Mouse (Mus musculus) gastrocnemius, postnatal 14 days (tissue): Measurements from ENCODE around the gene Hist1h4b. TPM values are rescaled to one million over a fixed set of nuclear protein-coding genes. Genes with fewer than 3 reads are reported as not detected.
A peak's percentile ranks its signal among the peaks of the same experiment; 100 is the strongest.
"Not testable (repeated sequence)": the region's sequence is repeated elsewhere in the genome, so short reads cannot be mapped to it uniquely, and the experiment has no call there.

Experiments used
- DNase-seq: peaks from one replicate; pipeline ENCODE4 v3.0.0; 2021; ENCODE audit warnings: mixed read lengths
- intact Hi-C: fragments of 180-260 bp; cut with DNase I; formaldehyde crosslinking; loops from one replicate; pipeline ENCODE4 v1.15.1; 2025; ENCODE audit warnings: low total_unique reads
- microRNA-seq, 2 experiments: library from miRNA; unstranded; fragments of <30 nt; microRNA quantifications; one replicate each; pipeline ENCODE4 v1.2.0; 2021
- total RNA-seq, 2 experiments: library from RNA; stranded (reverse); gene quantifications; 2 replicates each; pipeline ENCODE4 v1.2.3; 2021

Gene Hist1h4b
- total RNA-seq, 2 experiments from 2014 or later: 56.8 to 62.2 TPM

DNA sequence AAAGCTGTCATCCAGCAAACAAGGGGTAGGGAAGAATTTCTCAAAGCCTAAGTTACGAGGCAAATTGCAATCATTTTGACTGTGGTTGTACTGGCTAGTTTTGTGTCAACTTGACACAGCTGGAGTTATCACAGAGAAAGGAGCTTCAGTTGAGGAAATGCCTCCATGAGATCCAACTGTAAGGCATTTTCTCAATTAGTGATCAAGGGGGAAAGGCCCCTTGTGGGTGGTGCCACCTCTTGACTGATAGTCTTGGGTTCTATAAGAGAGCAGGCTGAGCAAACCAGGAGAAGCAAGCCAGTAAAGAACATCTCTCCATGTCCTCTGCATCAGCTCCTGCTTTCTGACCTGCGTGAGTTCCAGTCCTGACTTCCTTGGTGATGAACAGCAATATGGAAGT, 12.8 kb downstream of the Hist1h4b start, which contains the start of gene Trim38:
Gene Trim38, plus strand, starts transcription at position 301 of the 400 bp plus-strand sequence.
- DNase-seq, intact Hi-C loops: not testable (repeated sequence)

DNA sequence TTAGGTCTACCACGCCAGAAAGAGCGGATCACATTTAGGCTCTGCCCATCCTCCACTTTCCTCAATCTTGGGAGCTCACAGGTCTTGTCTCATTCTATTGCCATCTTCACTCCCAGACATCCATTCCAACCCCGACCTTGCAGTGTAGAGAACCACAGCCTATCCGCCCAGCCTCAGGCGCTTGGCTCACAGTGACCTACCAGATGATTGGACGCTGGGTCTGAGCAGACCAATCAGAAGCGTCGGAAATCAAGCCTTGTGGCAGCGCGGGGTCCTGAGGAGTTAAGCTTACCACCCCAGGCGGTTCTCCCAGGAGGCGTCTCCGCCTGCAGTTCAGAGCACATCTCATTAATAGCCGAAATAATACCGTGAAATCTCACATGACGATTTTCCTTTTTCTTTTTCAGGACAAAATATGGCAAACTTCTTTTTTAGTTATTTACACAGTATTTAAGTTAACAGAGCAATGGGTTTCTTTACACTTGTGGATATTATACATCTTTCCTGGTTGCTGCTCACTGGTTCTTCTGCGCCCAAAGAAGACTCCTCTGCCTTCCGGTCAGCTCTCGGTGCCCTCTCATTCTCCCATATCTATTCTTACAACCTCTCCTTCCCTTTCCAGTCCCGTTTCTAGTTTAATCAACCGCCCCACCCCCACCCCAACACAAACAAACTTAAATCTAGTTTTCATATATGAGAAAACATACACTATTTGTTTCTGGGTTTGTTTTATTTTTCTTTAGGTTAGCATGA, 15.9 kb downstream of the Hist1h4b start:
- DNase-seq: peak; percentile 19
- intact Hi-C loops: no loop called here

DNA sequence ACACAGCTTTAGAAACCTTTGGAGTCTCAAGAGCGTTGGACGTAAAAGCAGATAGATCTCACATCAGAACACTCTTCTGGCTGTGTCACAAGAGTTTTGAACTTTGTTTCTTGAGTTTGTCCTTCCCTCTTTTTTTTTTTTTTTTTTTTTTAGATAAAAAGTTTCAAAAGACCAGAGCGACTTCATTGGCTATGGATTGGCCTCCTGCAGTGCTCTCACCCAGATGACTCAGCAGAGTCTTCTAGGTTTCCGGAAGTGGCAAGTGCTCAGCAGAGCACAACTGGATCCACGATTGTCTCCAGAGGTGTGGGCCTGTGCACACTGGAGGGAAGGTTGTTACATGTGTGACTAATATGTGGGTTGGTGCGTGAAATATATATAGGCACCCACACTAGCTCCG, 21.5 kb downstream of the Hist1h4b start:
- no peak for DNase-seq
- intact Hi-C loops: no loop called here

DNA sequence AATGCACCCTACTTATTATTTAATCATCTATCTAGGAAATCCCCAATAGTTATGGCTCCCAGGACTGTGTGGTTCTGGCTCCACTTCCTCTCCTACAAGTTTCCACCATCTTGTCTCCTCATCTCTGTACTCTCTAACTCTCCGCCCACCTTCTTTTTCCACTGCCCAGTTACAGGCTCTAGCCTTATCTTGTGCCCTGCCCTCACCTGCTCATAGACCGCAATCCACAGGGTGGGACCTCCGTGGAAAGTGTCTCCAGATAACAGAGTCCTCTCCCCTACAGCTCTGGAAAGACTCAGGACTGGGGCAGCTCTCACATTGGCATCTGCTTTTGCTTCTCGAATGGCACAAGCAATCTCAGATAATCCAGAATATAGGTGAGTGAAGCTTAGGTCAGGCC, 22.2 kb downstream of the Hist1h4b start:
- intact Hi-C loops: no loop called here

DNA sequence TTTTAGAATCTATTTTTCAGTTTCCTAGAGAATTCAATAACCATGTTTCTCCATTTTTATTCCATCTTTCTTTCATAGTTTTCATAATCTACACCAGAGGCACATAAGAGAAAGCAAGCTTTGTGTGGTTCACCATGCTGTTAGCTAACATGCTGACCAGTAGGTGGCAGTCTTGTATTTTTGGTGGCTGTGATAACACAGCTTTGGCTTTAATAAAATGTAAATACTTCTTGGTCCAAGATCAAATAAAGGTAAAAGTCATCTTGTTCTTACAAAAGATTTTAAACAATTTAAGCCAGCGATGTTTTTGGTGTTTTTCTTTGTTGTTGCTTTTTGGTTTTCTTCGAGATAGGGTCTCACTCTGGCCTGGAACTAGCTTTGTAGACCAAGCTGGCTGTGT, 35.7 kb downstream of the Hist1h4b start:
- peak; percentile 6 for DNase-seq
- intact Hi-C loops: no loop called here

More for the DNA sequence above, 22.2 kb downstream of the Hist1h4b start:
- no peak for DNase-seq

GRCm38 (mm10) chr13:23799405-23799804, 42.6 kb downstream of the Hist1h4b start:
- intact Hi-C loops: no loop called here

DNA sequence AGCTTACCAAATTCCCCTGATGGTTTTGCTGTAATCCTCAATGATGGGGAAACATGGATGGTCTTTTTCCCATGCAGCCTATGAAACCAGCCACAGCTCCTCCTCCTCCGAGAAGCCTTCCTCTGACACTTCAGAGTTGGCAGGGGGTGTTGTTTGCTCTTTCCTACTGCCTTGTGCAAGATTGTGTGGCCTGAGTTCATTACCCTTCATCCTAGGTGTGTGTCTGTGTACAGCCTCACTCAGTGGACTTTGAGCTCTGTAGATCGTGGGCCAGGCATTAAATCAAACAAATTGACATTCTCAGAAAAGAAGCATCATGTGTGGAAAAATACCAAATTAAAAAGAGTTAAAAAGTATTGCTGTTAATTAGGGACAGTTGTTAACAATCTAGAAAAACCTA, 47.7 kb downstream of the Hist1h4b start:
- intact Hi-C loops: no loop called here
- no peak for DNase-seq

More at GRCm38 (mm10) chr13:23799405-23799804, 42.6 kb downstream of the Hist1h4b start:
- no peak for DNase-seq

GRCm38 (mm10) chr13:23806422-23807052, 49.7 kb downstream of the Hist1h4b start, which contains the start of gene Slc17a2:
Gene Slc17a2 (plus strand): TSS chr13:23806993.
- no peak for DNase-seq
- intact Hi-C loops: no loop called here

Small RNAs within 50 kb of the gene (microRNA-seq; reads per million reads assigned to microRNA genes)
- gene Gm44314: 0 reads per million in 2 experiments
- 0 reads per million in 2 experiments for gene Gm44484

Other genes starting within 250 kb of the Hist1h4b start
- gene Hist1h4h, start 226.0 kb upstream of the Hist1h4b start, total RNA-seq: 100 to 1,000 TPM; 281 to 294 TPM
- gene Hist1h2af, start 223.1 kb upstream of the Hist1h4b start, total RNA-seq: 10 to 100 TPM; 61.2 to 77.1 TPM
- gene Hist1h3g, start 221.6 kb upstream of the Hist1h4b start, total RNA-seq: 10 to 100 TPM; 19.9 to 21.2 TPM
- gene Hist1h2bh, start 213.6 kb upstream of the Hist1h4b start, total RNA-seq: 1 to 10 TPM; 5.5 to 5.7 TPM
- 10 to 100 TPM; 24.2 to 25.2 TPM for gene Hist1h3f, start 213.0 kb upstream of the Hist1h4b start, total RNA-seq
- gene Hist1h4f, start 205.4 kb upstream of the Hist1h4b start, total RNA-seq: 100 to 1,000 TPM; 118 to 120 TPM
- gene Hist1h1d, start 203.8 kb upstream of the Hist1h4b start, total RNA-seq: 1 to 10 TPM; 8.2 to 9.3 TPM
- gene Hist1h3e, start 194.6 kb upstream of the Hist1h4b start, total RNA-seq: 10 to 100 TPM; 54.8 to 55.8 TPM
- 10 to 100 TPM; 15.2 to 16.6 TPM for gene Hist1h2ae, start 185.8 kb upstream of the Hist1h4b start, total RNA-seq
- 100 to 1,000 TPM; 102 to 113 TPM for gene Hist1h2bg, start 185.6 kb upstream of the Hist1h4b start, total RNA-seq
- 10 to 100 TPM; 47.0 to 49.6 TPM for gene Hist1h2bf, start 182.8 kb upstream of the Hist1h4b start, total RNA-seq
- 10 to 100 TPM; 13.9 to 14.8 TPM for gene Hist1h2ad, start 182.6 kb upstream of the Hist1h4b start, total RNA-seq
- 10 to 100 TPM; 13.5 to 15.2 TPM for gene Hist1h3d, start 181.2 kb upstream of the Hist1h4b start, total RNA-seq
- 10 to 100 TPM; 88.4 to 95.8 TPM for gene Hist1h4d, start 175.4 kb upstream of the Hist1h4b start, total RNA-seq
- gene Hist1h2be, start 135.9 kb upstream of the Hist1h4b start, total RNA-seq: 10 to 100 TPM; 25.3 to 25.8 TPM
- 100 to 1,000 TPM in 1 of 2 experiments, 10 to 100 TPM in 1; 91.2 to 121 TPM for gene Hist1h1e, start 134.5 kb upstream of the Hist1h4b start, total RNA-seq
- gene Hist1h2ac, start 73.1 kb upstream of the Hist1h4b start, total RNA-seq: 1 to 10 TPM; 3.1 to 3.7 TPM
- 10 to 100 TPM; 75.5 to 80.0 TPM for gene Hist1h2bc, start 72.8 kb upstream of the Hist1h4b start, total RNA-seq
- not detected for gene Hist1h1t, start 61.2 kb upstream of the Hist1h4b start, total RNA-seq
- 10 to 100 TPM; 94.2 to 99.8 TPM for gene Hist1h4c, start 58.6 kb upstream of the Hist1h4b start, total RNA-seq
- 10 to 100 TPM; 15.3 to 17.6 TPM for gene Hfe, start 46.2 kb upstream of the Hist1h4b start, total RNA-seq
- 100 to 1,000 TPM; 258 to 269 TPM for gene Hist1h1c, start 18.2 kb upstream of the Hist1h4b start, total RNA-seq
- gene Hist1h3c, start 11.4 kb upstream of the Hist1h4b start, total RNA-seq: 10 to 100 TPM; 31.6 to 33.2 TPM
- gene Hist1h2bb, start 10.3 kb upstream of the Hist1h4b start, total RNA-seq: 10 to 100 TPM; 42.8 to 44.6 TPM
- 10 to 100 TPM; 67.6 to 81.2 TPM for gene Hist1h2ab, start 5.9 kb upstream of the Hist1h4b start, total RNA-seq
- gene Hist1h3b, start 4.7 kb upstream of the Hist1h4b start, total RNA-seq: 10 to 100 TPM; 86.8 to 91.4 TPM
- gene Hist1h4a, start 4.2 kb downstream of the Hist1h4b start, total RNA-seq: 10 to 100 TPM; 55.4 to 68.5 TPM
- 10 to 100 TPM; 70.9 to 73.7 TPM for gene Hist1h3a, start 5.4 kb downstream of the Hist1h4b start, total RNA-seq
- 10 to 100 TPM; 45.7 to 47.5 TPM for gene Hist1h1a, start 6.7 kb downstream of the Hist1h4b start, total RNA-seq
- not detected for gene Trim38, start 12.9 kb downstream of the Hist1h4b start, total RNA-seq
- gene Slc17a2, start 50.0 kb downstream of the Hist1h4b start, total RNA-seq: not detected
- not detected for gene Slc17a3, start 82.4 kb downstream of the Hist1h4b start, total RNA-seq
- not detected for gene Slc17a1, start 110.7 kb downstream of the Hist1h4b start, total RNA-seq
- gene Slc17a4, start 158.0 kb downstream of the Hist1h4b start, total RNA-seq: not detected
- gene Hist1h2ba, start 177.1 kb downstream of the Hist1h4b start, total RNA-seq: not detected
- not detected for gene Hist1h2aa, start 177.4 kb downstream of the Hist1h4b start, total RNA-seq
- gene Scgn, start 234.2 kb downstream of the Hist1h4b start, total RNA-seq: not detected